Mouse (Mus musculus): ENCODE measurements around the gene Il12rb1. TPM values are rescaled to one million over a fixed set of nuclear protein-coding genes. Genes with fewer than 3 reads are reported as not detected.

The Il12rb1 gene
- polyA plus RNA-seq, 1 experiment from 2014 or later: not detected

Small RNAs within 50 kb of the gene (microRNA-seq; reads per million reads assigned to microRNA genes)
- gene Mir7240 (ENCODE audit: insufficient number of aligned reads): not detected

Other genes with a start within 250 kb of the Il12rb1 start
- 98.1 and 109 TPM in 2 replicates for gene Isyna1, start 214.1 kb upstream of the Il12rb1 start, polyA plus RNA-seq (2014; fragmentation: Nextera tagmentation; extraction: Ambion mirVana)
- 113 and 127 TPM in 2 replicates for gene Ssbp4, start 199.6 kb upstream of the Il12rb1 start, polyA plus RNA-seq (2014; fragmentation: Nextera tagmentation; extraction: Ambion mirVana)
- gene Lrrc25, start 192.3 kb upstream of the Il12rb1 start, polyA plus RNA-seq (2014; fragmentation: Nextera tagmentation; extraction: Ambion mirVana): 1.2 and 1.4 TPM in 2 replicates
- gene Gdf15, start 176.0 kb upstream of the Il12rb1 start, polyA plus RNA-seq (2014; fragmentation: Nextera tagmentation; extraction: Ambion mirVana): not detected in 2 replicates
- gene Pgpep1, start 148.1 kb upstream of the Il12rb1 start, polyA plus RNA-seq (2014; fragmentation: Nextera tagmentation; extraction: Ambion mirVana): 70.9 and 73.8 TPM in 2 replicates
- 318 and 346 TPM in 2 replicates for gene Lsm4, start 135.2 kb upstream of the Il12rb1 start, polyA plus RNA-seq (2014; fragmentation: Nextera tagmentation; extraction: Ambion mirVana)
- 128 and 157 TPM in 2 replicates for gene Jund, start 109.5 kb upstream of the Il12rb1 start, polyA plus RNA-seq (2014; fragmentation: Nextera tagmentation; extraction: Ambion mirVana)
- not detected in 2 replicates for gene Iqcn, start 105.0 kb upstream of the Il12rb1 start, polyA plus RNA-seq (2014; fragmentation: Nextera tagmentation; extraction: Ambion mirVana)
- gene Gm3336, start 89.9 kb upstream of the Il12rb1 start, polyA plus RNA-seq (2014; fragmentation: Nextera tagmentation; extraction: Ambion mirVana): not detected in 2 replicates
- gene Pde4c, start 84.7 kb upstream of the Il12rb1 start, polyA plus RNA-seq (2014; fragmentation: Nextera tagmentation; extraction: Ambion mirVana): 0.13 and 0.37 TPM in 2 replicates
- gene Rab3a, start 53.8 kb upstream of the Il12rb1 start, polyA plus RNA-seq (2014; fragmentation: Nextera tagmentation; extraction: Ambion mirVana): 42.7 and 49.7 TPM in 2 replicates
- gene Mpv17l2, start 47.5 kb upstream of the Il12rb1 start, polyA plus RNA-seq (2014; fragmentation: Nextera tagmentation; extraction: Ambion mirVana): 31.0 and 34.1 TPM in 2 replicates
- gene Pik3r2, start 31.7 kb upstream of the Il12rb1 start, polyA plus RNA-seq (2014; fragmentation: Nextera tagmentation; extraction: Ambion mirVana): 58.9 and 61.6 TPM in 2 replicates
- 15.9 and 17.4 TPM in 2 replicates for gene Mast3, start 3.4 kb upstream of the Il12rb1 start, polyA plus RNA-seq (2014; fragmentation: Nextera tagmentation; extraction: Ambion mirVana)
- 6.3 and 7.2 TPM in 2 replicates for gene Arrdc2, start 31.3 kb downstream of the Il12rb1 start, polyA plus RNA-seq (2014; fragmentation: Nextera tagmentation; extraction: Ambion mirVana)
- gene Kcnn1, start 54.8 kb downstream of the Il12rb1 start, polyA plus RNA-seq (2014; fragmentation: Nextera tagmentation; extraction: Ambion mirVana): 9.0 and 13.4 TPM in 2 replicates
- gene Ccdc124, start 65.5 kb downstream of the Il12rb1 start, polyA plus RNA-seq (2014; fragmentation: Nextera tagmentation; extraction: Ambion mirVana): 165 and 176 TPM in 2 replicates
- 0.43 and 0.44 TPM in 2 replicates for gene Slc5a5, start 84.3 kb downstream of the Il12rb1 start, polyA plus RNA-seq (2014; fragmentation: Nextera tagmentation; extraction: Ambion mirVana)
- gene Rpl18a, start 89.0 kb downstream of the Il12rb1 start, polyA plus RNA-seq (2014; fragmentation: Nextera tagmentation; extraction: Ambion mirVana): 2,879 and 3,145 TPM in 2 replicates
- gene Map1s, start 97.5 kb downstream of the Il12rb1 start, polyA plus RNA-seq (2014; fragmentation: Nextera tagmentation; extraction: Ambion mirVana): 57.3 and 59.9 TPM in 2 replicates